Mouse (Mus musculus): ENCODE measurements at regions not wholly inside any gene's neighbourhood (a gene's known extent, or its start where the extent isn't known, plus 50 kb on each side); places are given as distances from the start of the nearest gene placed in this dataset.
A peak's percentile ranks its signal among the peaks of the same experiment; 100 is the strongest.

- H3K4me2 ChIP-seq (ENCODE audit: low read length): no peak overlapping the region
- H3K9ac ChIP-seq (replicated peaks; ENCODE audit: low read depth, low read length): no peak overlapping the region
- no peaks in the 10 kb centered on the region for H3K36me3 ChIP-seq (ENCODE audit: control insufficient read depth, insufficient read depth)
- no peak overlapping the region for H3K27ac ChIP-seq (ENCODE audit: low read length)
- WGBS: 90% methylated on average over 8 of the region's 8 CpGs
- H3K27me3 ChIP-seq (replicated peaks; ENCODE audit: control insufficient read depth, insufficient read depth, low read length): no peaks in the 10 kb centered on the region
- no peak for ATAC-seq
- H3K4me3 ChIP-seq (replicated peaks; ENCODE audit: low read length): no peak overlapping the region
- H3K9me3 ChIP-seq (ENCODE audit: control insufficient read depth, low read length): no peaks in the 10 kb centered on the region
- peaks cover 19% of the 10 kb centered on the region for H3K4me1 ChIP-seq (replicated peaks; ENCODE audit: control insufficient read depth, insufficient read depth, low read length)
Observed at GRCm38 (mm10) chr15:86917891-86918290, 626.2 kb upstream of the Fam19a5 start.

- Histone ChIP-seq H3K4me2 (ENCODE audit: low read length) (no peak overlapping the region), H3K27me3 (replicated peaks; ENCODE audit: control insufficient read depth, insufficient read depth, low read length) (no peaks in the 10 kb centered on the region), H3K27ac (ENCODE audit: low read length) (no peak overlapping the region), H3K4me3 (replicated peaks; ENCODE audit: low read length) (no peak overlapping the region), H3K9ac (replicated peaks; ENCODE audit: low read depth, low read length) (peak overlapping the region; percentile 5; the same call in 1 of the 2 replicates), H3K9me3 (ENCODE audit: control insufficient read depth, low read length) (no peaks in the 10 kb centered on the region), H3K36me3 (ENCODE audit: control insufficient read depth, insufficient read depth) (no peaks in the 10 kb centered on the region), H3K4me1 (replicated peaks; ENCODE audit: control insufficient read depth, insufficient read depth, low read length) (peaks cover 16% of the 10 kb centered on the region)
- WGBS: 25% methylated on average over 8 of the region's 8 CpGs
- ATAC-seq: no peak
Observed at GRCm38 (mm10) chr15:86919704-86920103, 624.4 kb upstream of the Fam19a5 start.

- peaks cover 19% of the 10 kb centered on the region for H3K4me1 ChIP-seq (replicated peaks; ENCODE audit: control insufficient read depth, insufficient read depth, low read length)
- no peak overlapping the region for H3K4me2 ChIP-seq (ENCODE audit: low read length)
- H3K27ac ChIP-seq (ENCODE audit: low read length): no peak overlapping the region
- no peaks in the 10 kb centered on the region for H3K36me3 ChIP-seq (ENCODE audit: control insufficient read depth, insufficient read depth)
- H3K27me3 ChIP-seq (replicated peaks; ENCODE audit: control insufficient read depth, insufficient read depth, low read length): no peaks in the 10 kb centered on the region
- no peaks in the 10 kb centered on the region for H3K9me3 ChIP-seq (ENCODE audit: control insufficient read depth, low read length)
- no peak overlapping the region for H3K4me3 ChIP-seq (replicated peaks; ENCODE audit: low read length)
- H3K9ac ChIP-seq (replicated peaks; ENCODE audit: low read depth, low read length): no peak overlapping the region; the same call in 1 of the 2 replicates
- ATAC-seq: no peak
- WGBS: 19% methylated on average over 7 of the region's 7 CpGs
Observed at GRCm38 (mm10) chr15:86920185-86920584, 623.9 kb upstream of the Fam19a5 start.

GRCm38 (mm10) chr15:86921401-86921800 is 622.7 kb upstream of the Fam19a5 start:
- Histone ChIP-seq H3K4me3 (replicated peaks; ENCODE audit: low read length) (no peak overlapping the region), H3K9ac (replicated peaks; ENCODE audit: low read depth, low read length) (no peak overlapping the region), H3K27me3 (replicated peaks; ENCODE audit: control insufficient read depth, insufficient read depth, low read length) (no peaks in the 10 kb centered on the region), H3K4me1 (replicated peaks; ENCODE audit: control insufficient read depth, insufficient read depth, low read length) (peaks cover 21% of the 10 kb centered on the region), H3K36me3 (ENCODE audit: control insufficient read depth, insufficient read depth) (no peaks in the 10 kb centered on the region), H3K27ac (ENCODE audit: low read length) (no peak overlapping the region), H3K4me2 (ENCODE audit: low read length) (no peak overlapping the region), H3K9me3 (ENCODE audit: control insufficient read depth, low read length) (no peaks in the 10 kb centered on the region)
- WGBS: 5% methylated on average over 8 of the region's 8 CpGs
- peak; percentile 15; the same call in 1 of the 2 replicates for ATAC-seq

- H3K9me3 ChIP-seq (ENCODE audit: control insufficient read depth, low read length): no peaks in the 10 kb centered on the region
- WGBS: 10% methylated on average over 17 of the region's 17 CpGs
- peak; percentile 36; the same call in 1 of the 2 replicates for ATAC-seq
Observed at GRCm38 (mm10) chr15:86925081-86925749, 618.9 kb upstream of the Fam19a5 start.

GRCm38 (mm10) chr15:86932345-86933075 is 611.6 kb upstream of the Fam19a5 start:
- no peak overlapping the region for H3K9ac ChIP-seq (replicated peaks; ENCODE audit: low read depth, low read length)
- H3K4me1 ChIP-seq (replicated peaks; ENCODE audit: control insufficient read depth, insufficient read depth, low read length): no peaks in the 10 kb centered on the region; the same call in 1 of the 2 replicates
- H3K4me2 ChIP-seq (ENCODE audit: low read length): no peak overlapping the region
- WGBS: 58% methylated on average over 15 of the region's 15 CpGs
- H3K36me3 ChIP-seq (ENCODE audit: control insufficient read depth, insufficient read depth): no peaks in the 10 kb centered on the region
- H3K27ac ChIP-seq (ENCODE audit: low read length): no peak overlapping the region
- H3K4me3 ChIP-seq (replicated peaks; ENCODE audit: low read length): no peak overlapping the region
- H3K27me3 ChIP-seq (replicated peaks; ENCODE audit: control insufficient read depth, insufficient read depth, low read length): no peaks in the 10 kb centered on the region
- H3K9me3 ChIP-seq (ENCODE audit: control insufficient read depth, low read length): no peaks in the 10 kb centered on the region
- no peak; the same call in 1 of the 2 replicates for ATAC-seq

More at GRCm38 (mm10) chr15:86925081-86925749, 618.9 kb upstream of the Fam19a5 start:
- Histone ChIP-seq H3K4me2 (ENCODE audit: low read length) (0 out of 2 replicates have a peak overlapping the region, but pooled peaks have one; percentile 35), H3K4me3 (replicated peaks; ENCODE audit: low read length) (no peak overlapping the region), H3K36me3 (ENCODE audit: control insufficient read depth, insufficient read depth) (no peaks in the 10 kb centered on the region), H3K27ac (ENCODE audit: low read length) (no peak overlapping the region), H3K4me1 (replicated peaks; ENCODE audit: control insufficient read depth, insufficient read depth, low read length) (peaks cover 13% of the 10 kb centered on the region), H3K27me3 (replicated peaks; ENCODE audit: control insufficient read depth, insufficient read depth, low read length) (no peaks in the 10 kb centered on the region), H3K9ac (replicated peaks; ENCODE audit: low read depth, low read length) (peak overlapping the region; percentile 23; the same call in 1 of the 2 replicates)

GRCm38 (mm10) chr15:86937364-86937763 is 606.7 kb upstream of the Fam19a5 start:
- H3K9me3 ChIP-seq (ENCODE audit: control insufficient read depth, low read length): no peaks in the 10 kb centered on the region
- H3K4me3 ChIP-seq (replicated peaks; ENCODE audit: low read length): no peak overlapping the region
- H3K4me2 ChIP-seq (ENCODE audit: low read length): no peak overlapping the region
- no peaks in the 10 kb centered on the region for H3K4me1 ChIP-seq (replicated peaks; ENCODE audit: control insufficient read depth, insufficient read depth, low read length)
- no peaks in the 10 kb centered on the region for H3K27me3 ChIP-seq (replicated peaks; ENCODE audit: control insufficient read depth, insufficient read depth, low read length)
- no peak overlapping the region for H3K9ac ChIP-seq (replicated peaks; ENCODE audit: low read depth, low read length)
- no peak overlapping the region for H3K27ac ChIP-seq (ENCODE audit: low read length)
- H3K36me3 ChIP-seq (ENCODE audit: control insufficient read depth, insufficient read depth): no peaks in the 10 kb centered on the region
- ATAC-seq: no peak
- 82% methylated on average over 3 of the region's 3 CpGs for WGBS

GRCm38 (mm10) chr15:86944529-86944928 is 599.6 kb upstream of the Fam19a5 start:
- no peak for ATAC-seq
- 89% methylated on average over 7 of the region's 7 CpGs for WGBS
- Histone ChIP-seq H3K4me2 (ENCODE audit: low read length) (no peak overlapping the region), H3K4me1 (replicated peaks; ENCODE audit: control insufficient read depth, insufficient read depth, low read length) (no peaks in the 10 kb centered on the region), H3K27ac (ENCODE audit: low read length) (no peak overlapping the region), H3K36me3 (ENCODE audit: control insufficient read depth, insufficient read depth) (no peaks in the 10 kb centered on the region), H3K27me3 (replicated peaks; ENCODE audit: control insufficient read depth, insufficient read depth, low read length) (no peaks in the 10 kb centered on the region), H3K4me3 (replicated peaks; ENCODE audit: low read length) (no peak overlapping the region), H3K9ac (replicated peaks; ENCODE audit: low read depth, low read length) (no peak overlapping the region), H3K9me3 (ENCODE audit: control insufficient read depth, low read length) (no peaks in the 10 kb centered on the region)

- H3K4me1 ChIP-seq (replicated peaks; ENCODE audit: control insufficient read depth, insufficient read depth, low read length): no peaks in the 10 kb centered on the region
- no peaks in the 10 kb centered on the region; the same call in 1 of the 2 replicates for H3K9me3 ChIP-seq (ENCODE audit: control insufficient read depth, low read length)
- no peak overlapping the region for H3K9ac ChIP-seq (replicated peaks; ENCODE audit: low read depth, low read length)
- WGBS: 32% methylated on average over 5 of the region's 5 CpGs
- no peak overlapping the region for H3K4me2 ChIP-seq (ENCODE audit: low read length)
- H3K27ac ChIP-seq (ENCODE audit: low read length): no peak overlapping the region
- peak; percentile 61 for ATAC-seq
- H3K4me3 ChIP-seq (replicated peaks; ENCODE audit: low read length): no peak overlapping the region
- no peaks in the 10 kb centered on the region for H3K36me3 ChIP-seq (ENCODE audit: control insufficient read depth, insufficient read depth)
- H3K27me3 ChIP-seq (replicated peaks; ENCODE audit: control insufficient read depth, insufficient read depth, low read length): no peaks in the 10 kb centered on the region
Observed at GRCm38 (mm10) chr15:86952593-86952992, 591.5 kb upstream of the Fam19a5 start.

Data from forebrain, embryonic 16.5 days (tissue).